Mouse (Mus musculus) thymus, postnatal 0 days (tissue): ENCODE results near the gene Smarcc2. TPM values are rescaled to one million over a fixed set of nuclear protein-coding genes. Genes with fewer than 3 reads are reported as not detected.
A peak's percentile ranks its signal among the peaks of the same experiment; 100 is the strongest.
"Not testable (repeated sequence)": the region's sequence is repeated elsewhere in the genome, so short reads cannot be mapped to it uniquely, and the experiment has no call there.

Source experiments
- DNase-seq: peaks from one replicate; pipeline ENCODE4 v3.0.0-alpha.2; 2015; ENCODE audit warnings: low spot score
- polyA plus RNA-seq: library from polyadenylated mRNA; unstranded; fragments of >200 nt; fragmentation: Nextera tagmentation; extraction: Ambion mirVana; gene quantifications from 2 replicates; pipeline ENCODE4 v1.2.1, GENCODE M21; 2015

Smarcc2 gene
- polyA plus RNA-seq, 1 experiment from 2014 or later = 37.2 TPM

DNA sequence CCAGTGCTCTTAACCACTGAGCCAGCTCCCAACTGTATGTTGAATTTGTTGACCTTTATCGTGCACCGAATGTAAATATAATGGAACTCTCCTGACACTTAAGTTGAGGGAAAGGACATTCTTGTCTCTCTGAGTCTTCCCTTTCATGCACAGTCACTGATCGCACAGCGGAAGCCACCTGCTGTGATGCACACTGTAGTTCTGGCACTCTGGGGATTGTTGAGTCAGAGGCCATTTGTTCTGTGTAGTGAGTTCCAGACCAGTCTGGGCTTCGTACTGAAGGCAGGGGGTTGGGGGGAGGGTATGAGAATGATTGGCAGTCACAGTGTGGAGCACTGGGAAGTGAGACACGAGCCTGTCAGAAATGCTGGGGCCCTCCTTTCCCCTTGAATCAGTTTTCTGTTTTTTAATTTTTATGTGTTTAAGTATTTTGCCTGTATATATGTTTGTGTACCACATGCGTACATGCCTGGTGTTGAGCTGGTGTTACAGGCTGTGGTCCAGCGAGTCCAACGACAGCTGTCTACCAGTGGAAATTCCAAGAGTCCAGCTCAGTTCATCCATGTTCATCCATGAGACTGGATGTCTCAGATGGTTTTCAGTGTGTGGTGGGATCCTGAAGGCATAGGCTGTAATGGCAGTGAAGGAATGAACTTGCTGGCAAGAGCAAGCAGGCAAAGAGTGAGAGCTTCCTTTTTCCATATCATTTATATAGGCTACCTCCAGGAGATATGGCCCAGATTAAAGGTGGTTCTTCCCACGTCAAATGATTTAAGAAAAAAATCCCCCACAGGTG lies 17.5 kb upstream of the Smarcc2 start:
- no peak for DNase-seq

DNA sequence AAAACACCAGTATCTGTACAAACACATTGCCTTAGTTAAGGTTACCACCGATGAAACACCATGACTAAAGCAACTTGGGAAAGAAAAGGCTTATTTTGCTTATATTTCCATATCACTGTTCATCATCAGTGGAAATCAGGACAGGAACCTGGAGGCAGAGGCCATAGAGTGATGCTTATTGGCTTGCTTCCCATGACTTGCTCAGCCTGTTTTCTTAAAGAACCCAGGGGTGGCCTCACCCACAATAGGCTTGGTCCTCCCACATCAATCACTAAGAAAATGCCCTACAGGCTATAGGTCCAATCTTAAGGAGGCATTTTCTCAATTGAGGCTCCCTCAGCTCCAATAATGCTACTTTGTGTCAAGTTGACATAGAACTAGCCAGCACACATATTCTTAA lies 16.3 kb upstream of the Smarcc2 start:
- no peak for DNase-seq

DNA sequence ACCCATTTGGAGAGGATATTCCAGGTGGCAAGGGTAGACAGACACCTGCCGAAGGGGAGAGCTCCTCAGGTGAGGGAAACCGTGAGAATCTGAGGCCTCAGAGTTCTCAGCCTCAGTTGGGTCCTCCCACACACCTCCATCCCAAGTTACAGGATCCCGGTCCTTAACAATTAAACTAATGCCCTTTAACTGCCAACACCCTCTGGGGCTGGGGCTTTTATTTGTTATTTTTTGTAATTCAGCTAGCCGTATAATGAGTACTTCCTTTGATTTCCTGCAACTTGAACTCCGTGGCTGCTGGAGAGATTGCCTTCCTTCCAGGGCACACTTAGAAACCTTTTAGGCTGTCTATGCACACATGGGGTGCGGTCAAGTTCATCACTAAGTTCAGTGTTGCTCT lies 14.7 kb upstream of the Smarcc2 start:
- no peak for DNase-seq

DNA sequence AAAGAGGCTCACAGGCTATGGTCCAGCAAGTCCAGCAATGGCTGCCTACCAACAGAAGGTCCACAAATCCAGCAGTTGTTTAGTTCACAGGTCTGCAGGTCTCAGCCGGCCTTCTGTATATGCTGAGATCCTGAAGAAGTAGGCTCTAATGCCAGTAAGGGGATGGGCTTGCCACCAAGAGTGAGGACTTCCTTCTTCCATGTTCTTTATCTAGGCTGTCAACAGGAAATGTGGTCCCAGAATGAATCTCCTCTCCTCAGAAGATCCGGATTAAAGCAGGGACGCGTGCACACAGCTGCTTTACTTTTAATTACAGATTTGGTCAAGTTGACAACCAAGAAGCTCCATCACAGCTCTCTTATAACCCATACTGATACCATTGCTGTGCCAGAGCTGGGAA lies 13.6 kb upstream of the Smarcc2 start:
- DNase-seq = no peak

DNA sequence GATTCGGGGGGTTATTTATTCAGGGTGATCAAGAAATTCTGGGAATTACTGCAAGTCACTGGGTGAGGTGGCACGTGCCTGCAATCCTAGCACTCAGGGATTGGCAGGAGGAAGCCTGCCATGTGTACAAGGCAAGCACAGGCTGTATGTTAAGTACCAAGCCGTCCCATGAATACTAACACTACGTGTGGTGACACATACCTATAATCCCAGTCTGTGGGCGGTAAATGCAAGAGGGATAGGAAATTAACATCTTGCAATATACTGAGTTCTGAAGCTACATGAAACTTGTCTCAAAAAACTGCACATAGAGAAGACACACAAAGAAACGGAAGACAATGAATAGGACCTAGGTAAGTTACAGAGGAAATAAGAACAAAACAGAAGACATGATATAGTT lies 8.0 kb upstream of the Smarcc2 start:
- DNase-seq = no peak

DNA sequence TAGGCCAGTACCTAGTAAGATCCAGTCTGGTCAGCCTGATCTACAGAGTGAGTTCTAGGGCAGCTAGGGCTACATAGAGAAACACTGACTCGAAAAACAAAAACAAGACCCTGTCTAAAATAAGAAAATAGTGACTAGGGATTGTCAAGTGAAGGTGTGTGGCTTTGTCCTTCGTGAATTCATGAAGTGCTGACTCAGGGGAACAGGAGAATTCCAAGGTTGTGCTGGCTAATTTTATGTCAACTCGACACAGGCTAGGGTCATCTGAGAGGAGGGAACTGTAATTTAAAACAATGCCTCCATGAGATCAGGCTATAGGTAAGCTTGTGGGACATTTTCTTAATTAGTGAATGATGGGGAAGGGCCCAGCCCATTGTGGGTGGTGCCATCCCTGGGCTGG lies 4.6 kb upstream of the Smarcc2 start:
- DNase-seq = no peak

DNA sequence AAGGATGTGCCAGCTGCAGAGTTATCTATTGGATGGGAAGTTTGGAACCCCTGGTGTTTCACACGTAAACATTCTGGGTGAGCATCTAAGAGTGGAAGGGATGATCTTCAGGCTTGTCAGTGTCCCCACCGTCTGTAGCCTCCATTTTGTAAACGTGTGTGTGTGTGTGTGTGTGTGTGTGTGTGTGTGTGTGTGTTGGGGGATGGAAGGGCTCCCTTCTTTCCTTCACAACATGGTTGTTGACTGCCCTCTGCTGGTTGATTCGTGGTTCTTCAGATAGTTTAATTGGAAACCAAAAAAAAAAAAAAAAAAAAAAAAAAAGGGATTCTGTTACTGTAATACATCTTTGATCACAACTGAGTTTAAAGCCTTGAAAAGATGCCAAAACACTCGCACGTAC lies 3.8 kb upstream of the Smarcc2 start:
- DNase-seq = peak; percentile 87

DNA sequence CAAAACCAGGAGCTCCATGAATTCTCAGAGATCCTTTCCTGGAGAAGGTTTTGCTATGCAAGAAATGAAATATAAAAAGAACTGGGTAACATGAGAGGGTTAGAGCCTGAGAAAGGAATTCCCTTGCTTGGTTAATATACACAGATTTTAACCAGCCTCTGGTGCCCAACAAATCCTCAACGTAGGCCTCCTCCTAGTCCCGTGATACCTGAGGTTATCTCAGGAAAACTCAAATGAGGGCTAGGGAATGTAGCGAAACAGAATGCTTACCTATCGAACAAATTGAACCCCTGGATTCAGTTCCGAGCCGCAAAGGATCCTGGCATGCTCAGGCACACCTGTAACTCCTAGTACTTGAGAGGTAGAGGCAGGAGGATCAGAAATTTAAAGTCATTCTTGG lies 1.4 kb upstream of the Smarcc2 start:
- DNase-seq = no peak

DNA sequence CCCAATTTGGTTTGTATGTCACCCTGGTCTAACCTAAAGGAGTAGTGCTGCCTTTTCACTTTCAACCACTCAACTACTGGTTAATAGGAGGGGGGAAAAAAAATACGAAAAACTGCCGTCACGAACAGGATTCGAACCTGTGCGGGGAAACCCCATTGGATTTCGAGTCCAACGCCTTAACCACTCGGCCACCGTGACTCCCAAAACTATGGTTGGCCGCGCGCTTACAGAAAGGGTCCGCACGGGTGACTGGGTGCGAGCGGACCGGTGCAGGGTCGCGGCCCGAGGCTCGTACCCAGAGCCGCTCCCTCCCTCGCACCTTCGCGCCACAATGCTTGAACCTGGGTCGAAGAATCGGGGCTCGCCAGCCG lies 715 bp upstream of the Smarcc2 start:
- peak; percentile 88 for DNase-seq

DNA sequence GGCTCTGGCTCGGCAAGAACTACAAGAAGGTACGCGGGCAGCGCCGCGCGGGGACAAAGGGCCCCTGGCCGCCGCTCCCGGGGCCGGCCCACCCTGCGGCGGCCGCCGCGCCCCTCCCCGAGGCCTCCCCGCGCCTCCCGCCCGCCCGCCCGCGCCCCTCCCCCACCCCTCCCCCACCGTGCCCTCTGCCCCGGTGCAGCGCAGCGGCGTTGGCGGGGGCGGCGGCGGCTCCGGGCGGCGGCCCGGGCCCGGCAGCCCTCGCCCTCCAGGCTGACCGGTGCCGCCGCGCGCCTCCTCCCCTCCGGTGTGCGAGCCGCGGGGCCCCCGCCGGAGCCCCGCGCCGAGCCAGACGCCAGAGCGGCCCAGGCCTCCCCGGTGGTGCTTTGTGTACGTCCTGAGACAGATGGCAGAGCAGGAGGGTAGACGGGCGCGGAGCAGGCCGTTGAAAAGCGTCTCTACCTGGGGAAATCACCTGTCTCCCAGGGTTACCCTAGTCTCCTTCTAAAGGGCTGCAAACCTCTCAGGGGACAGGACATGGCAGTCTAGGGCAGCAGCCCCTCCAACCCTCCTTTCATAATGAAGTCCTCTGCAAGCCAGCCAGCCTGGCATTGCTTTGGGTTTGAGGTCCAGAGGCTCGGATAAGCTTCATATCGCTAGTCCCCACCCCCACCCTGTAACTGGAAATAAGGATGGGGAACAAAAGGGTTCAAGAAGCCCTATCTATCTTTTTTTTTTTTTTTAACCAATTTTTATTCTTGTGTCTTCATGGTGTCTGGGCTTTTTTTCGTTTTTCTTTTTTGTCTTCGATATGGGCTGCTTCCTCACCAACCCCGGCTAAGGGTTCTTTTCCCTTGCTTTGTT lies 591 bp downstream of the Smarcc2 start:
- peak; percentile 54 for DNase-seq

DNA sequence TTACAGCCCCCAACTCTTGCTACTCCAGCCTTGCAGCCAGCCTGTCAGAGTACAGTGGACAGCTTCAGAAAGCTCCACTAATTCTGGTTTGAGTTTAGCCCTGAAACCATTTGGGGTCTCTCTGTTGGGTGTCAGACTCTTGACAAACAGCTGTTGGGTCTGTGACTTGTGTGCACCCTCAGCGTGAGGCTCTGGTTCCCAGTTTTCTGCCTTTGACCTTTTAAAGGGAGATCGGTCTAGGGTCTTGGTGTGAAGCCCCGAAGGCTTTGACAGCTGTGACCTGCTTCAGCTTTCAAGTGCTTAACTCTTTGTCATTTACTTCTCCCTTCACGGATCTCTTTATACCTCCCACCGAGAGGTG lies 1.2 kb downstream of the Smarcc2 start:
- DNase-seq = no peak

DNA sequence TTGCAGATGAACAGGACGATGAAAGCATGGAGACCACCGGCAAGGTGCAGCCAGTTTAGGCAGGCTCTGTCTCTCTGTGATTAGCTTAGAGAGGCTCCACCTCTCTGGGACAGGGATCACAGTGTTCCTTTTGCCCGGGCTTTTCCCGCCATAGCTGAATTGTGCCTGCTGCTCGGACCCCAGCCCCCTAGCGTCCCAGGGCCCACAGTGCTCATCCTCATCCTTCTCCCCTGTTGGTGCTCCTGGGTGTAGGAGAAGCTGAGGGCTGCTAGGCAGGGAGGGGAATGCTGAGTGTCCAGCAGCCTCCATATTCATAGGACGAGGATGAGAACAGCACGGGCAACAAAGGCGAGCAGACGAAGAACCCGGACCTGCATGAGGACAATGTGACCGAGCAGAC lies 15.3 kb downstream of the Smarcc2 start:
- no peak for DNase-seq

DNA sequence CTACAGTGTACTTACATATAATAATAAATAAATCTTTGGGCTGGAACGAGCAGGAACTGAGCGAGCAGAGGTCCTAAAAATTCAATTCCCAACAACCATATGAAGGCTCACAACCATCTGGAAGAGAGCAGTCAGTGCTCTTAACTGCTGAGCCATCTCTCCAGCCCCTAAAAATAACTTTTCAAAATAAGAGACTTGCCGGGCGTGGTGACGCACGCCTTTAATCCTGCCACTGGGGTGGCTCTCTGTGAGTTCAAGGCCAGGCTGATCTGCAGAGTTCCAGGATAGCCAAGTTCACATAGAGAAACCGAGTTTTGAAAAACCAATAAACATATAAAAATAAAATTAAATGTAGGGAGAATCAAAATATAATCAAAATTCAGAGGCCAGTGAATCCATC lies 27.3 kb downstream of the Smarcc2 start:
- DNase-seq = no peak

DNA sequence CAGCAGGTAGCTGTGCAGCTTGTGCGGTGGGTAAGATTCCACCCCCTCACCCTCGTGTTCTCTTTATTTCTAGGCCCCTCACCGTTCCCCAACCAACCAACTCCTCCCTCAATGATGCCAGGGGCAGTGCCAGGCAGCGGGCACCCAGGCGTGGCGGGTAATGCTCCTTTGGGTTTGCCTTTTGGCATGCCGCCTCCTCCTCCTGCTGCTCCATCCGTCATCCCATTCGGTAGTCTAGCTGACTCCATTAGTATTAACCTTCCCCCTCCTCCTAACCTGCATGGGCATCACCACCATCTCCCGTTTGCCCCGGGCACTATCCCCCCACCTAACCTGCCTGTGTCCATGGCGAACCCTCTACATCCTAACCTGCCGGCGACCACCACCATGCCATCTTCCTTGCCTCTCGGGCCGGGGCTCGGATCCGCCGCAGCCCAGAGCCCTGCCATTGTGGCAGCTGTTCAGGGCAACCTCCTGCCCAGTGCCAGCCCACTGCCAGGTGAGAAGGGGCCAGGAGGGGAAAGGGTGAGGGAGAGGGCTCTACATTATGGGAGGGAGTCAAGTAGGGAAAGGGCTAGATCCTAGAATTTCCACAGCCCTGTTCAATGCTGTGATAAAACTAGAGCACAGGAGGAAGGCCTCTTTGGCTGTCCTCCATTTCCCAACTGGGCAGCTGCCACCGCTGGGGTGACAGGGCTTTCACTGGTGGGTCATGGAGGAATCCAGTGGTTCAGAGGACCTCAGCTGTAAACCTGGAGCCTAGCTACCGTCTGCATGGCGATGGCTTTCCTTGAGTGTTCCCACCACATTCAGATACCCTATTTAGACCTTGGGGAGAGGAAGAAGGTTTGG lies 29.0 kb downstream of the Smarcc2 start:
- no peak for DNase-seq

DNA sequence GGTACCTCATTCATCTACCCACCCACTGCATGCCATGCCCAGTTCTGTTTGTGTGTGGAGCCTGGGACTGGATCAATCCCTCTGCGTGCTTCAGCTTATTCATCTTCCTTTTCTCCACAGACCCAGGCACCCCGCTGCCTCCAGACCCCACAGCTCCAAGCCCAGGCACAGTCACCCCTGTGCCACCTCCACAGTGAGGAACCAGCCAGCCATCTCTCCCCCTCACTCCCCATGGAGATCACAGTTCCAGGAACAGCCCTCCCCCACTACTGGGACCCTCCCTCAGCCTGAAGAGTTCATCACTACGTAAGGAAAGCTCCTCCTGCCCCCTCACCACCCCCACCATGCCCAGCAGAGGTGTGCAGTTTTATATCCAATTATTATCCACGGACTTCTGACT lies 29.7 kb downstream of the Smarcc2 start:
- DNase-seq = no peak

DNA sequence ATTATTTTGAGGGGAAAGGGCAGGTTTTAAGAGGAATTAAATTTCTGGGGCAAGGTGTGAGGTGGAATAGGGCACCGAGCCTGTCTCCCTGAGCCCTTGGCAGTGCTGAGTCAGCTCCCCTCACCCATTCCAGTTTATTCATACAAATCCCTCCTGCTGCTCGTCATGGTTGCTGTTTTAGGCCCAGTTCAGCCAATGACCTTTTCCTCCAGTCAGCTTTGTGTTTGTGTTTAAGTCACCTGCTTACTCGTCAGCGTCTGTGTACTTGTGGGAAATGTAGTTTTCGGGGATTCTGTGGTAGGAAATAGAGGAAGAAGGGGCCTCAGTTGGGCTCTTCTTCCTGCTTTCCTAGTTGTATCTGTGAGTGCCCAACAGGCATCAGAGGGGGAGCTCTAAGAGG lies 30.3 kb downstream of the Smarcc2 start:
- DNase-seq = no peak

DNA sequence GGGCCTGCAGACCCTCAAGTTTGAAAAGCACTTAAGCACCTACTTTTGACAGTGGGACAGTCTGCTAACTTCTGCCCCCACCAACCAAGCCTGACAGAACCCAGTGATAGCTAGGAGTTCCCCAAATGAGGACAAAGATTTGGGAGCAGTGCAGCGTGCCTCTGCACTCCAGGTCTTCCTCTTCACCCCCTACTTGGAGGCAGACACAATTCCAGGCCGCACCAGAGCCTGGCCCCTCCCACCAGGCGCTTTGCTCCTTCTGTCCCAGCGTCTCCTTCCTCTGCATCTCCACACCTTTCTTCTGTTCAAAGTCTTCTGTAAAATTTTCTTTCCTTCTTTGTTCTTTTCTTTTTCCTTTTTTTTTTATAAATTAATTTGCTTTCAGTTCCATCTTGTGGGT lies 30.7 kb downstream of the Smarcc2 start:
- no peak for DNase-seq

DNA sequence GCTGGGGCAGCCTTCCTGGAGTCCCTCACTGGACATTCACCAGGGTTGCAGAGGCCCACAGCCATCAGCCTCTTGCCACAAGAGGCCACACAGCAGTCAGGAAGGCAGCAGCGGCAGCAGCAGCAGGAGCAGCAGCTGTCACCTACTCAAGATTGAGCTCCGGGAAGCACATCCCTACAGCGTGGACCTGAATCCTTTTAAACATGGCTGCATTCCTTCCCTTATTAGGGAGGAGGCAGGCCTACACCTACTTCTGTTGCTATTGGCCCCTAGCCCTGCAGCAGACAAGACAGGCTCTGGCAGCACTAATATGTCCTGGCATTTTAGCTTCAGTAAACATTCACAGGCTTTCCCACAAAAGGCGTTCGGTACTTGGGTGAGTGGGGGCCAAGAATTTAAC lies 31.2 kb downstream of the Smarcc2 start:
- no peak for DNase-seq

DNA sequence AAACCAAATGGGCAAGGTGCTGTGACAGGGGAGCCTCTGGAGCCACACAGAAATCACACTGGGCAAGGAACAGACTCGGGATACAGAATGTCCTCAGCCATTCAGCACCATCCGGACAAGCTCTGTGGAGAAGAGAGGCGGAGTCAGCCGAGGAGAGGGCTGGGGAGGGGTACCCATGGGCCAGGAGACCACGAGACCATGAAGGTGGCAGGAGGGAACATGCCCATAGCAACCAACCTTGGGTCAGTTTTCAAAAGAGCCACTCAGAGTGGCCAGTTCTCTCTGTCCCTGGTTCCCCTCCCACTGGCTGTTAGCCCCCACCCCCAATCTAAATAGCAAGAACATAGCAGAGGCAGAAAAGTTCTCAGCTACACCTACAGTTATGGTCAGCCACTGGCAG lies 31.9 kb downstream of the Smarcc2 start:
- no peak for DNase-seq

DNA sequence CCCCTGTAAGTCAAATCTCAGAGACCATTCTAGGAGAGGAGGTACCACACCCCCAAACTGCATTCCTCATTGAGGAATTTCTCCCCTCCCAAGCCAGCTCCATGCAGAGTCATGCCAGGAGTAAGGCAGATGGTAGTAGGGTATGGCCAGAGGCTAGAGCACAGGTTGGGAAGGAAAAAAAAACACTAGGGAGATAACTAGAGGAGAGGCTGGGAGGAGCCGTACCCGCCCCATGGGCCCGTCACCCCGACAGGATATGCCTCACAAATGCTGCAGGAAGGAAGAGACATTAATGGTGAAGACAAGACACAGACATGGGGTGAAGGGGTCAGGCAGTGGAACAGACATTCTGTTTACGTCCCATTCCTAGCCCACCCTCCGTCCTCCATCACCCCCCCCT lies 32.4 kb downstream of the Smarcc2 start:
- DNase-seq = no peak

DNA sequence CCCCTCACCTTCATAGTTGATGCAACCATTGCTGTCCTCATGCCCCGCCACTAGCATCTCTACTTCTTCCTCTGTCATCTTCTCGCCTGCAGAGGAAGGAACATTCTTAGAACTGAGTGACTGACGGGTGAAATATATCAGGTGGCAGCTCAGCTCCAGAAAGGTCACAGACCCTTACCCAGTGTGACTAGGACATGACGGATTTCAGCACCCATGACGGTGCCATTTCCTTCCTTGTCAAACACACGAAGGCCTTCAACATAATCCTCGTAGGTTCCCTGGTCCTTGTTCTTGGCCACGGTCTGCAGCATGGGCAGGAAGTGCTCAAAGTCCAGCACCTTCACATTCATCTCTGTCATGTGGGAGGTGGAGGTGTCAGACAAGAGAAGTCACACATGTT lies 33.0 kb downstream of the Smarcc2 start:
- not testable (repeated sequence) for DNase-seq
